Mouse (Mus musculus) kidney, postnatal 0 days (tissue): ENCODE results near the gene Syn2. TPM values are rescaled to one million over a fixed set of nuclear protein-coding genes. Genes with fewer than 3 reads are reported as not detected.
A peak's percentile ranks its signal among the peaks of the same experiment; 100 is the strongest.

Source experiments
- ATAC-seq: fragments of 200-750 bp; cut with Nextera tagmentation; replicated peaks from 2 replicates; pipeline ENCODE4 v1.8.0; 2017; ENCODE audit warnings: low read depth, moderate number of reproducible peaks, moderate TSS enrichment, moderate library complexity; ENCODE audit not compliant: low FRiP score
- DNase-seq: peaks from one replicate; pipeline ENCODE4 v3.0.0-alpha.2; 2016; ENCODE audit warnings: low spot score
- H3K27ac ChIP-seq: fragments of 300-500 bp; sonication (generic); 2 replicates; pipeline ENCODE4 v1.5.1; 2014; ENCODE audit warnings: mild to moderate bottlenecking
- H3K27me3 ChIP-seq: fragments of 300-500 bp; sonication (generic); 2 replicates; pipeline ENCODE4 v1.6.1; 2014; ENCODE audit warnings: low read length, mixed read lengths; ENCODE audit not compliant: insufficient read depth
- H3K36me3 ChIP-seq: fragments of 300-500 bp; sonication (generic); 2 replicates; pipeline ENCODE4 v1.6.1; 2014; ENCODE audit warnings: low read length, mixed read lengths; ENCODE audit not compliant: insufficient read depth
- H3K4me1 ChIP-seq: fragments of 300-500 bp; sonication (generic); replicated peaks from 2 replicates; pipeline ENCODE4 v1.6.1; 2014; ENCODE audit warnings: antibody characterized with exemption, low read length, mixed read lengths; ENCODE audit not compliant: insufficient read depth
- H3K4me2 ChIP-seq: fragments of 300-500 bp; sonication (generic); 2 replicates; pipeline ENCODE4 v1.6.1; 2014; ENCODE audit warnings: mild to moderate bottlenecking, low read length, moderate library complexity, mixed read lengths
- H3K4me3 ChIP-seq: fragments of 300-500 bp; sonication (generic); replicated peaks from 2 replicates; pipeline ENCODE4 v1.5.1; 2014; ENCODE audit warnings: low read depth, low read length
- H3K9ac ChIP-seq: fragments of 300-500 bp; sonication (generic); 2 replicates; pipeline ENCODE4 v1.6.1; 2014; ENCODE audit warnings: low read depth, low read length
- H3K9me3 ChIP-seq: fragments of 300-500 bp; sonication (generic); replicated peaks from 2 replicates; pipeline ENCODE4 v1.6.1; 2016; ENCODE audit warnings: low read length, inconsistent platforms, mixed read lengths
- CTCF ChIP-seq: IDR thresholded peaks from 2 replicates; pipeline ENCODE4 v1.5.1; 2016; ENCODE audit warnings: antibody characterized with exemption, low read depth, mild to moderate bottlenecking, moderate library complexity
- WGBS: fragments of 180-500 bp; shearing (Covaris S2); extraction: QIAGEN DNeasy Blood & Tissue Kit; methylation state at CpG from one replicate; pipeline ENCODE4 v1.1.7; 2014; 5-methylcytosine and 5-hydroxymethylcytosine counted together
- microRNA-seq: library from miRNA; unstranded; fragments of <30 nt; microRNA quantifications from one replicate; pipeline ENCODE4, GENCODE M21; 2016
- polyA plus RNA-seq: library from polyadenylated mRNA; unstranded; fragments of >200 nt; fragmentation: Nextera tagmentation; extraction: Ambion mirVana; gene quantifications from 2 replicates; pipeline ENCODE4 v1.2.1, GENCODE M21; 2015

The Syn2 gene
- polyA plus RNA-seq, 1 experiment from 2014 or later, result 4.1 TPM

DNA sequence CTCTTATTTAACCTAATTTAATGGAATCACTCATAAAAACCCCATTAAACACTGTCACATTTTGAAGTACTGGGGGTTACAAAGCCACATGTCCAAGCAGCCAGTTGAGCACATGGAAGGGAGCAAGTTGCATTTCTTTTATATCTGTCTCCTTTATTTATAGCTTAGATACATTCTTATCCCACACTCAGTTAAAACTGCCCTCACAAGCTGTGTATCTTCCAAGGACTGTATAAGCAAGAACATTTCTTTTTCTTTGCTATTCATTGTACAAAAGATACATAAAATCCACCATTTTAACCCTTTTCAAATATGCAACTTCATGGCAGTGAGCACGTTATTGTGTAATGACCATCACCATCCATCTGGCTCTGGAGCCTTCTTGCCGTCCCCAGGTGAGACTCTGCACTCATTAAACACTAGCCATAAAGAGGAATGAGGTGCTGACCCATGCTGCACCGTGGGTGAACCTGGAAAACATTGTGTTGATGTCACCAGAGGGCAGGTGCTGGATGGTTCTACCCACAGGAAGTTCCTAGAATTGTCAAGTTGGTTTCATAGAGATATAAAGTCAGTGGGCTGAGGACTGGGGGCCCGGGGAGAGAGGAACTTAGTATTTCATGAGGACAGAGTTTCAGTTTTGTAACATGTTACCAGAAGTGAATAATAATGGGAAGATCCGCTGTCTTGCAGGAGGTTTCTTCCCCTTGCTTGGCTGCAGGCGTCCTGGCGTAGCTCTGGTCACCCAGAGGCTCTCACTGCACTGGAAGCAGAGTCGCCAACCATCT is 186.4 kb downstream of the Syn2 start:
- ATAC-seq, result no peak
- Histone ChIP-seq H3K4me3 (no peak overlapping the region), H3K9ac (no peak overlapping the region), H3K4me2 (no peak overlapping the region), H3K27ac (no peak overlapping the region), H3K4me1 (no peaks in the 10 kb centered on the region), H3K9me3 (no peaks in the 10 kb centered on the region), H3K36me3 (no peaks in the 10 kb centered on the region), H3K27me3 (no peaks in the 10 kb centered on the region)
- WGBS, result 74% methylated on average over 8 of the region's 8 CpGs
- DNase-seq, result peak; percentile 59
- TF ChIP-seq CTCF, result no peak

DNA sequence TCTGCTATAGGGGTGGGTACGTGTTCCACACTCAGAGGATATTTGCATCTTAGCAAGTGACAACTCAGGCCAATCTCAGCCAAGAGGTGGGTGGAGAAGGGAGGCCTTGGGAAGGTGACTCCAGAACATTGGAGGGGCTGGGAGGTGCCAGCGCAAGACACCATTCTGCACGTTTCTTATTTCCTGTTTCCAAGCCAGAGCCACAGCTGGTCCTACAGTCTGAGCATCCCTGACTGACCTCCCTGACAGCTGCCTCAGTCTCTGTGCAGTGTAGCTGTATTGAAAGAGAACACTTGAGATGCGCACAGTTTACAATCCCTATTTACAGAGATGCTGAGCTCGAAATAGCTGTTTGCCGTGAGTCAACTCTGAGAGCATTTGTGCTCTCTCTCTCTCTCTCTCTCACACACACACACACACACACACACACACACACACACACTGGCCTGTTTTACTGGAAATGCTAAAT is 187.2 kb downstream of the Syn2 start:
- DNase-seq, result no peak
- no peaks in the 10 kb centered on the region for H3K9me3 ChIP-seq
- no peak for ATAC-seq
- 58% methylated on average over 6 of the region's 6 CpGs for WGBS
- H3K27ac ChIP-seq, result no peak overlapping the region
- no peaks in the 10 kb centered on the region for H3K4me1 ChIP-seq
- H3K9ac ChIP-seq, result no peak overlapping the region
- TF ChIP-seq CTCF, result no peak
- no peaks in the 10 kb centered on the region for H3K27me3 ChIP-seq
- H3K36me3 ChIP-seq, result no peaks in the 10 kb centered on the region
- H3K4me3 ChIP-seq, result no peak overlapping the region
- no peak overlapping the region for H3K4me2 ChIP-seq

- WGBS, result 80% methylated on average over 5 of the region's 5 CpGs
- Histone ChIP-seq H3K4me3 (no peak overlapping the region), H3K4me1 (no peaks in the 10 kb centered on the region), H3K27ac (no peak overlapping the region), H3K9me3 (no peaks in the 10 kb centered on the region; the same call in 1 of the 2 replicates), H3K9ac (no peak overlapping the region), H3K36me3 (no peaks in the 10 kb centered on the region), H3K4me2 (no peak overlapping the region), H3K27me3 (no peaks in the 10 kb centered on the region)
- no peak for DNase-seq
- TF ChIP-seq CTCF, result no peak
- no peak for ATAC-seq
Measured at GRCm38 (mm10) chr6:115322956-115323355, 188.3 kb downstream of the Syn2 start.

GRCm38 (mm10) chr6:115330964-115331363 is 196.3 kb downstream of the Syn2 start:
- no peaks in the 10 kb centered on the region for H3K36me3 ChIP-seq
- no peak overlapping the region for H3K4me2 ChIP-seq
- DNase-seq, result no peak
- H3K9ac ChIP-seq, result no peak overlapping the region
- ATAC-seq, result no peak
- TF ChIP-seq CTCF, result no peak
- H3K27me3 ChIP-seq, result no peaks in the 10 kb centered on the region
- no peak overlapping the region for H3K4me3 ChIP-seq
- H3K27ac ChIP-seq, result no peak overlapping the region
- no peaks in the 10 kb centered on the region; the same call in 1 of the 2 replicates for H3K9me3 ChIP-seq
- no peaks in the 10 kb centered on the region for H3K4me1 ChIP-seq

Small RNAs within 50 kb of the gene (microRNA-seq; reads per million reads assigned to microRNA genes)
- gene Gm24767, result not detected

Other genes starting within 250 kb of the Syn2 start
- gene Vgll4, start 164.9 kb upstream of the Syn2 start, polyA plus RNA-seq, result 97.2 and 99.7 TPM in 2 replicates
- gene Tamm41, start 97.0 kb upstream of the Syn2 start, polyA plus RNA-seq, result 52.3 and 58.3 TPM in 2 replicates
- not detected in 2 replicates for gene Gm17482, start 92.4 kb downstream of the Syn2 start, polyA plus RNA-seq
- gene Timp4, start 117.3 kb downstream of the Syn2 start, polyA plus RNA-seq, result 0.15 and 0.36 TPM in 2 replicates
- gene Pparg, start 226.0 kb downstream of the Syn2 start, polyA plus RNA-seq, result 6.0 and 8.0 TPM in 2 replicates